Mouse (Mus musculus): ENCODE measurements around the gene Tbc1d10a. TPM values are rescaled to one million over a fixed set of nuclear protein-coding genes. Genes with fewer than 3 reads are reported as not detected.

Tbc1d10a gene
- total and polyA plus RNA-seq, 2 experiments from 2014 or later: 31.9 to 48.4 TPM

DNA sequence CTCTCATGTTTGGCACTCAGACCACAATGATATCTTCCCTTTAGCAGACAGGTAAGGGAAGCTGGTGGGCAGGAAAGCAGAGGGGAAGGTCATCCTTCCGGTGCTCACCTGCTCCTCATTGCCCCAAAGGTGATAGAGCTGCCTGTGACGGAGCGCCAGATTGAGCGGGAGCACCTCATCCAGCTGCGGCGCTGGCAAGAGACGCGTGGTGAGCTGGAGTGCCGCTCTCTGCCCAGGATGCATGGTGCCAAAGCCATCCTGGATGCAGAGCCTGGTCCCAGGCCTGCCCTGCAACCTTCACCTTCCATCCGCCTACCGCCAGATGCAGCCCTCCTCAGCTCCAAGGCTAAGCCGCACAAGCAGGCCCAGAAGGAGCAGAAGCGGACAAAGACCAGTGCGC is 28.0 kb downstream of the Tbc1d10a start:
- 98% methylated on average over 14 of the region's 14 CpGs for WGBS

DNA sequence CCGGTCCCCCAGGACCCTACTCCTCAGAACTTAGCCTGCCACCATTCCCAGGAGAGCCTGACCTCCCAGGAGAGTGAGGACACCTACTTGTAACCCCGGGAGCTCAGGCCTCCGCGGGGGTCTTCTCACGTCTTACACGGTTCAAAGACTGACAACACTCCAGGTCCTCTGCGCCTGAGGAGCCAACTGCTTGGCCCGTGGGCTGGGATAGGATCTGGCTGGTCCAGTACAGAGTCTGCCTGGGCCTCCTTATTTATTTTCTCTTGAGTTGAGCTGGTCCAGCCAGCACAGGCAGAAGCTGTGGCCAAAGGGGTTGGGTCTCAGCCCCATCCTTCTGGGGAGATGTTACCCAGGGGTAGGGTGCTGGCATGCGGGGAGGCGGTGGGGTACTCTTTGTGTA is 28.5 kb downstream of the Tbc1d10a start:
- no peak overlapping the region for H3K27ac ChIP-seq (ENCODE audit: low read depth, low read length)
- no peak overlapping the region for H3K4me2 ChIP-seq (ENCODE audit: low read depth, low read length, poor library complexity, severe bottlenecking)
- no peaks in the 10 kb centered on the region for H3K4me1 ChIP-seq (ENCODE audit: insufficient read depth, low read length)
- H3K9me3 ChIP-seq (ENCODE audit: low read length): no peaks in the 10 kb centered on the region
- ATAC-seq (ENCODE audit: low FRiP score) (no peak), DNase-seq (ENCODE audit: low spot score) (no peak)
- no peak overlapping the region for H3K4me3 ChIP-seq (ENCODE audit: low read depth, low read length)
- H3K36me3 ChIP-seq (ENCODE audit: insufficient read depth, low read length): peaks cover 53% of the 10 kb centered on the region
- peaks cover 15% of the 10 kb centered on the region for H3K27me3 ChIP-seq (ENCODE audit: insufficient read depth, low read length)
- no peak for TF ChIP-seq CTCF (IDR thresholded peaks at IDR 0.05)
- no peak overlapping the region for H3K9ac ChIP-seq (replicated peaks; ENCODE audit: low read length, poor library complexity, severe bottlenecking)
- 85% methylated on average over 10 of the region's 10 CpGs for WGBS

More for the DNA sequence above, 28.0 kb downstream of the Tbc1d10a start:
- Histone ChIP-seq H3K9ac (replicated peaks; ENCODE audit: low read length, poor library complexity, severe bottlenecking) (no peak overlapping the region), H3K27me3 (ENCODE audit: insufficient read depth, low read length) (peaks cover 15% of the 10 kb centered on the region), H3K9me3 (ENCODE audit: low read length) (no peaks in the 10 kb centered on the region), H3K4me1 (ENCODE audit: insufficient read depth, low read length) (no peaks in the 10 kb centered on the region), H3K27ac (ENCODE audit: low read depth, low read length) (no peak overlapping the region), H3K4me2 (ENCODE audit: low read depth, low read length, poor library complexity, severe bottlenecking) (no peak overlapping the region), H3K36me3 (ENCODE audit: insufficient read depth, low read length) (peaks cover 57% of the 10 kb centered on the region), H3K4me3 (ENCODE audit: low read depth, low read length) (no peak overlapping the region)
- no peak for TF ChIP-seq CTCF (IDR thresholded peaks at IDR 0.05)
- no peak for DNase-seq (ENCODE audit: low spot score)
- no peak for ATAC-seq (ENCODE audit: low FRiP score)

DNA sequence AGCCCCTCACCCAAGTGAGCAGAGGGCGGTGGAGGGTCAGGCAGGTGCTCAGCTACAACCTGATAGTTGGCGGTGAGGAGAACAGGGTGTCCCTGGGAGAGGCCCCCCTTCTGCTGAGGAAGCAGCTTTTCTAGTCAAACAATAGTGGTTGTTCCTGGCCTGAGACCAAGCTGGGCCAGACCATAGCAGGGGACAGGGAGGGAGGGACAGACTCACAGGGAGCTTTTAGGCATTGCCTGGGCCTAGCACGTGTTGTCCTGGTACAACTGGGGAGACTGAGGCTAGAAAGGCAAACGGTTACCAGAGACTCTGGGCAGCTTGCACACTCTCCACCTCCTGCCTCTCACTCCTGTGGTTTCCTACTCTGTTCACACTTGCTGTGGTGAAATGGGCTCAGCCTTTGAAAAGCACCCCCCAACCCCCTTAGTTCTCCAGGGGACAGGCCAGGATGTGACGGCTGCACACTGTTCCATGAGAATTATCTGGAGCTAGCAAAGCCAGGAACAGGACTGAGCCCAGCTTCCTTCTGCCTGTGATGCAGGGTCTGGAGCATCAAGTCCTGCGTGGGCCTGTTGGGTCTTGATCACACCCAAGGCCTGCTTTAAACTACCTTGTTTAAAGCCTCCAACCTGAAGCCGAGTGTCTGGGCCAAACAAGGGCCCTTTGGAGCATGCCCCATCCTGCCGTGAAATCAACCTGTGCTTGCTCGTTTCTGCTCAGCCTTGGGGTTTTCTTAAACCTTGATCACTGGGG is 29.8 kb downstream of the Tbc1d10a start:
- peak; percentile 18; the same call in 1 of the 2 replicates for ATAC-seq (ENCODE audit: low FRiP score)
- Histone ChIP-seq H3K27me3 (ENCODE audit: insufficient read depth, low read length) (peaks cover 15% of the 10 kb centered on the region), H3K4me2 (ENCODE audit: low read depth, low read length, poor library complexity, severe bottlenecking) (no peak overlapping the region), H3K27ac (ENCODE audit: low read depth, low read length) (peak overlapping the region; percentile 26), H3K36me3 (ENCODE audit: insufficient read depth, low read length) (peaks cover 41% of the 10 kb centered on the region), H3K4me3 (ENCODE audit: low read depth, low read length) (no peak overlapping the region), H3K9me3 (ENCODE audit: low read length) (no peaks in the 10 kb centered on the region), H3K9ac (replicated peaks; ENCODE audit: low read length, poor library complexity, severe bottlenecking) (no peak overlapping the region), H3K4me1 (ENCODE audit: insufficient read depth, low read length) (no peaks in the 10 kb centered on the region)
- TF ChIP-seq CTCF (IDR thresholded peaks at IDR 0.05): no peak
- DNase-seq (ENCODE audit: low spot score): peak; percentile 40
- 74% methylated on average over 9 of the region's 9 CpGs for WGBS

DNA sequence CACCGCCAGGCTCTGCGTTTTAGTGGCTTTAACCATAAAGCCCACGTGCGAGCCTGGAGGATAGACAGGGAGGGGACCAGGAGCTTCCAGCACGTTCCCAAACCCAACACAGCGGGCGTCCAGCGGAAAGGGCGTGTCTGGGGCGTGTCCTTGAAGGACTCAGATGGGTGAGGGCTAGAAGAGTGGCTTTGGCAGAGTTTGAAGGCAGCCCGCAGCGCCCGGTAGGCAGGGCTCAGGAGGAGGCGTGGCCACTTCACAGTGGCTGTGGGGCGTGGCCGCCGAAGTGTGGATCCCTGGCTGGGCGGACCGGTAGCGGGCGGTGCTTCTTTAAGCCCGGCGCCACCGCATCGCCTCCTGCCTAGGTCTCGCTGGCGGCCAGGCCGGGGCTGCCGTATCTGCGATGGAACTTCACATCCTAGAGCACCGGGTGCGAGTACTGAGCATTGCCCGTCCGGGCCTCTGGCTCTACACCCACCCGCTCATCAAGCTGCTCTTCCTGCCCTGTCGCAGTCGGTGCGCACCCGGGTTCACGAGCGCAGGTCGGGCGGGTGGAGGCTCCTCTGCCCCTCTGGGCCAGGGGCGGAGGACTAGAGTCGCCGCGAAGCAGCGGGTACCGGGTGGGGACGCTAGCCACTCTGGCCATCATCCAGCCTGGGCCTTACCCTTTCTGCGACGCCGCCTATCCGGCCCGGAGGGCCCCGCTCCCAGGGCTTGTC is 31.5 kb downstream of the Tbc1d10a start, which contains the start of gene Castor1:
TSS of gene Castor1 (plus strand) at position 312 of the 716 bp plus-strand sequence.
- Histone ChIP-seq H3K4me3 (ENCODE audit: low read depth, low read length) (peak within 1 kb of the TSS; percentile 35), H3K9ac (replicated peaks; ENCODE audit: low read length, poor library complexity, severe bottlenecking) (0 out of 2 replicates have a peak within 1 kb of the TSS, but pooled peaks have one; percentile 36), H3K27me3 (ENCODE audit: insufficient read depth, low read length) (peaks cover 15% of the 10 kb centered on the region), H3K27ac (ENCODE audit: low read depth, low read length) (peak within 1 kb of the TSS; percentile 43), H3K4me1 (ENCODE audit: insufficient read depth, low read length) (no peaks in the 10 kb centered on the region), H3K4me2 (ENCODE audit: low read depth, low read length, poor library complexity, severe bottlenecking) (peak within 1 kb of the TSS; percentile 65), H3K36me3 (ENCODE audit: insufficient read depth, low read length) (peaks cover 25% of the 10 kb centered on the region), H3K9me3 (ENCODE audit: low read length) (no peaks in the 10 kb centered on the region)
- peak; percentile 19; the same call in 1 of the 2 replicates for ATAC-seq (ENCODE audit: low FRiP score)
- peak; percentile 76 for DNase-seq (ENCODE audit: low spot score)
- WGBS: 3% methylated on average over 56 of the region's 56 CpGs
- no peak for TF ChIP-seq CTCF (IDR thresholded peaks at IDR 0.05)

DNA sequence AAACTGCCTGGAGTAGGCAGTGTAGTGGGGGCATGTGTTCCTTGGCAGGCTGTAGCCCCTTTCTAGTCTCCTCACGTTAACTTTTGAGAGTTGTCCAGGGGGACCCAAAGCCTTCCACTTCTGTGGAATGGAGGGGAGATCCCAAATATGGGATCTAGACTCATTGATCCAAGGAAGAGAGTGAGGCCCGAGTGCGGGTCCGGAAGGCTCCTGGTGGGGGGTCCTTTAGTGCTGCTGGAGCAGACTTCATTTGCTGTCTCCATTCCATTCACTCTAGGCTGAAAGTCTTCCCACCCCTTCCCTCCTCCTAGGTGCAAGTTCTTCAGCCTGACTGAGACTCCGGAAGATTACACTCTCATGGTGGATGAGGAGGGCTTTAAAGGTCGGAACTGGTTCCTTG is 32.0 kb downstream of the Tbc1d10a start:
- WGBS: 3% methylated on average over 6 of the region's 6 CpGs
- 0 out of 2 replicates have a peak overlapping the region, but pooled peaks have one; percentile 36 for H3K9ac ChIP-seq (replicated peaks; ENCODE audit: low read length, poor library complexity, severe bottlenecking)
- peak overlapping the region; percentile 35 for H3K4me3 ChIP-seq (ENCODE audit: low read depth, low read length)
- ATAC-seq (ENCODE audit: low FRiP score): no peak
- H3K27me3 ChIP-seq (ENCODE audit: insufficient read depth, low read length): peaks cover 15% of the 10 kb centered on the region
- peaks cover 19% of the 10 kb centered on the region for H3K36me3 ChIP-seq (ENCODE audit: insufficient read depth, low read length)
- H3K27ac ChIP-seq (ENCODE audit: low read depth, low read length): peak overlapping the region; percentile 43
- no peak for DNase-seq (ENCODE audit: low spot score)
- H3K4me1 ChIP-seq (ENCODE audit: insufficient read depth, low read length): no peaks in the 10 kb centered on the region
- H3K9me3 ChIP-seq (ENCODE audit: low read length): no peaks in the 10 kb centered on the region
- TF ChIP-seq CTCF (IDR thresholded peaks at IDR 0.05): no peak
- H3K4me2 ChIP-seq (ENCODE audit: low read depth, low read length, poor library complexity, severe bottlenecking): peak overlapping the region; percentile 65

Measured in midbrain, postnatal 0 days (tissue).